Mouse (Mus musculus) embryonic fibroblast, embryonic 13.5 days (primary cell): ENCODE measurements around the gene Ston2.

Source experiments
- CTCF ChIP-seq: IDR thresholded peaks from 2 replicates; pipeline ENCODE4 v1.5.1; 2011; ENCODE audit warnings: mild to moderate bottlenecking, control low read depth, low read length, moderate library complexity, borderline replicate concordance; ENCODE audit not compliant: insufficient read depth
- POLR2A ChIP-seq: IDR thresholded peaks from 2 replicates; pipeline ENCODE4 v1.6.1; 2011; ENCODE audit warnings: low read depth, mild to moderate bottlenecking, control low read depth, low read length, moderate library complexity

DNA sequence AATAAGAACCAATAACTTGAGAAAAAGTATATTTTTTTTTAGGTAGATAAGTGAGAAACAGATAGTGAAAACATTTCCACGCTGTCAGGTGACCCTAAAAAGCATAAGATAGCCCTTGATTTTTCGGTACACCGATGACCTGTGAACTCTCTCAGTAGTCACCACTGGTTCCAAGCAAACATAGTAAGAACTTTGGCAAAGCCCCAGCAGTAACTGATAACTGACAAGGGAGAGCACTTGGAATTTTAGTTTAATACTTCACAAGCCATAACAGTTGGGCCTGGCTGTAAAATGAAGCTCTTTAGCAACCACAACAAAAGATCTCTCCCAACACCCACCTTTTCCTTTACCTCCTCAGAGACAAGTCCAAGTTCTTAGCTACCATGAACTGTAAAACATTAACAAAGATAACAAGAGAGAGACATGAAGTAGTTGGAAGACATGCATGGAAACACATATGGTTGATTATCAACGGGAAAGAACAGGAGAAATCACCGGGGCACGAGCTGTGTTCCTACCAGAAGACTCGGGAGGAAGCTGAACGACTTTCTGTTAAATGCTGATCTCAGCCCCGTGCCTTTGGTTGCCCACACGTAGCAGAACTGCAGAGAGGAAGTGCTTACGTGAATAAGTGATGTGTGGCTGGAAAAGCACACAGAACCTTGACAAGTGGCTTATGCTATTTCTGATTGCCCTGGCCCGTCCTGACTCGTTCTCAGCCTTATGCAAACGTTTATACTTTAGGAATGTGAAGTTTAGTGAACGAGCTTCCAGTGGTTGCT lies 53.8 kb downstream of the Ston2 start:
- TF ChIP-seq POLR2A (no peak), CTCF (no peak)
